In the genomic region with DNA sequence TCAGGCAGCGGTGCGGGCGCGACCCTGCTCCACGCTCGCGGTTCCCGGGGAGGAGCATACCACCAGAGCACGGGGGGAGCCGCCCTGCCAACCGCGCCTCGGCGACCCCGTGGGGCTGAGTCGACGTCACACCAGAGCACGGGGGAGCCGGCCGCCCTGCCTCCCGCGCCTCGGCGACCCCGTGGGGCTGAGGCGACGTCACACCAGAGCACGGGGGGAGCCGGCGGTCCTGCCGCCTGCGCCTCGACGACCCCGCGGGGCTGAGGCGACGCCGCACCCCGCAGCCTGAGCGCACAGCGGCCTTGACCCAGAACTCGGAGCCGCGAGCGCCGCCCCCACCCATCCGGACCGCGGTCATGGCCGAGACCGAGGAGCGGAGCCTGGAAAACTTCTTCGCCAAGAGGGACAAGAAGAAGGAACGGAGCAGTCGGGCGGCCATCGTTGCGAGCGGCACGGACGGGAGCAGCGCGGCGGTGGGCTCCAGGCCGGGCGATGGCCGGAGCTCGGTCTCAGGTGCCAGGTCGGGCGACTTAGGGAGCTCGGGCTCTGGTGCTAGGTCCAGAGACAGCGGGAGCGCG, we compare ENCODE assay signal across 13 mouse cellular contexts. TPM values are rescaled to one million over a fixed set of nuclear protein-coding genes. Genes with fewer than 3 reads are reported as not detected.
A peak's percentile ranks its signal among the peaks of the same experiment; 100 is the strongest.
DNase-seq lines count a peak whose midpoint lies in the region; ATAC-seq and TF ChIP-seq lines count a peak whose summit lies in the region.
"Not testable (repeated sequence)": the region's sequence is repeated elsewhere in the genome, so short reads cannot be mapped to it uniquely, and the experiment has no call there.
"Had no signal": no experiment of that assay in that cellular context is flagged by ENCODE, and none has a peak within 500 bp of the region (broad histone marks: within the 10 kb centered on the region; RNA-seq: fewer than 3 reads in every experiment).

No protein-coding gene starts in this region.

- peaks cover 11% of the 10 kb centered on the region for H3K9me3 ChIP-seq in embryonic facial prominence, embryonic 15.5 days (replicated peaks)
- not testable (repeated sequence) for H3K9me3 ChIP-seq in hindbrain, postnatal 0 days (ENCODE audit: low read length)
- H3K9me3 ChIP-seq in limb, embryonic 13.5 days, result peaks cover 12% of the 10 kb centered on the region
- H3K9me3 ChIP-seq in midbrain, embryonic 10.5 days (replicated peaks), result peaks cover 20% of the 10 kb centered on the region

- H3K27ac ChIP-seq in embryonic facial prominence, embryonic 15.5 days (replicated peaks); heart, adult 2 months; hindbrain, postnatal 0 days; limb, embryonic 13.5 days; midbrain, embryonic 10.5 days (replicated peaks): not testable (repeated sequence)

- TF ChIP-seq EP300 in heart, adult 2 months (IDR thresholded peaks at IDR 0.05; ENCODE audit: insufficient read depth, low read depth, low read length), result not testable (repeated sequence)

- not testable (repeated sequence) for TF ChIP-seq POLR2A in heart, adult 2 months (IDR thresholded peaks at IDR 0.05; ENCODE audit: insufficient read depth, low read depth, low read length)

- not testable (repeated sequence) for H3K36me3 ChIP-seq in embryonic facial prominence, embryonic 15.5 days; heart, adult 2 months (ENCODE audit: control insufficient read depth, insufficient read depth, low read length); hindbrain, postnatal 0 days (ENCODE audit: insufficient read depth, low read length); limb, embryonic 13.5 days; midbrain, embryonic 10.5 days

- DNase-seq in WW6 (ENCODE audit: low read depth, low spot score), result peak; percentile 28
- peak; percentile 5 to 24 for DNase-seq in heart, adult 2 months
- not testable (repeated sequence) for DNase-seq in hindbrain, postnatal 0 days (ENCODE audit: low spot score)
- peak; percentile 10 for DNase-seq in midbrain, embryonic 10.5 days (ENCODE audit: low spot score)
- DNase-seq in right cerebral cortex, postnatal 36 days (ENCODE audit: low spot score in 2 of 2), result peak; percentile 3 to 11
- peak; percentile 40 to 77 for DNase-seq in urinary bladder, postnatal 4 days (ENCODE audit: low spot score in 2 of 2)

- H3K79me2 ChIP-seq in heart, adult 2 months (replicated peaks; ENCODE audit: control insufficient read depth, insufficient read depth, low read length), result not testable (repeated sequence)

- not testable (repeated sequence) for TF ChIP-seq CTCF in heart, adult 2 months (IDR thresholded peaks at IDR 0.05); hindbrain, postnatal 0 days (IDR thresholded peaks at IDR 0.05; ENCODE audit: low read depth)

- H3K9ac ChIP-seq in embryonic facial prominence, embryonic 15.5 days; heart, adult 2 months (ENCODE audit: low read depth, low read length); hindbrain, postnatal 0 days (replicated peaks; ENCODE audit: low read length); limb, embryonic 13.5 days: not testable (repeated sequence)

- not testable (repeated sequence) for H3K27me3 ChIP-seq in embryonic facial prominence, embryonic 15.5 days; heart, adult 2 months (ENCODE audit: control insufficient read depth, insufficient read depth, low read length); hindbrain, postnatal 0 days (ENCODE audit: insufficient read depth, low read length); limb, embryonic 13.5 days; midbrain, embryonic 10.5 days (ENCODE audit: low read depth, poor library complexity, severe bottlenecking)

- peak; percentile 84 for ATAC-seq in embryonic facial prominence, embryonic 15.5 days (ENCODE audit: insufficient number of reproducible peaks, low FRiP score, low TSS enrichment, low read depth)
- peak; percentile 82 for ATAC-seq in hindbrain, postnatal 0 days
- peak; percentile 76 for ATAC-seq in limb, embryonic 13.5 days (ENCODE audit: low FRiP score, low read depth)

- not testable (repeated sequence) for H3K4me3 ChIP-seq in embryonic facial prominence, embryonic 15.5 days (replicated peaks); heart, adult 2 months; hindbrain, postnatal 0 days (ENCODE audit: low read length); limb, embryonic 13.5 days; midbrain, embryonic 10.5 days

- WGBS in embryonic facial prominence, embryonic 15.5 days, result 65% methylated on average over 56 of the region's 75 CpGs
- 57% methylated on average over 58 of the region's 75 CpGs for WGBS in heart, adult 2 months
- 68% methylated on average over 47 of the region's 75 CpGs for WGBS in hindbrain, postnatal 0 days
- 62% methylated on average over 51 of the region's 75 CpGs for WGBS in limb, embryonic 13.5 days
- WGBS in midbrain, embryonic 10.5 days, result 60% methylated on average over 55 of the region's 75 CpGs

- H3K4me2 ChIP-seq in embryonic facial prominence, embryonic 15.5 days (replicated peaks); hindbrain, postnatal 0 days (ENCODE audit: low read depth, low read length); limb, embryonic 13.5 days (replicated peaks): not testable (repeated sequence)

- intact Hi-C loops in heart, adult 2 months (cut with DNase I), result not testable (repeated sequence)

- not testable (repeated sequence) for H3K4me1 ChIP-seq in embryonic facial prominence, embryonic 15.5 days; heart, adult 2 months (ENCODE audit: control insufficient read depth, insufficient read depth, low read length); hindbrain, postnatal 0 days (ENCODE audit: insufficient read depth, low read length); limb, embryonic 13.5 days; midbrain, embryonic 10.5 days

RNA-seq across cellular contexts. Expression of a gene that starts 31.6 kb away (rescaled TPM):
- polyA plus RNA-seq in embryonic facial prominence, embryonic 15.5 days (2015; fragmentation: Nextera tagmentation; extraction: Ambion mirVana), result not detected in 2 replicates
- total RNA-seq in heart, adult 2 months (2021), result not detected
- polyA plus RNA-seq in heart, adult 2 months (2012; rRNA removed), result not detected in 2 replicates
- total RNA-seq in hindbrain, postnatal 0 days (2014; rRNA removed), result 0.14 TPM in 1 of 2 replicates, not detected in the other
- polyA plus RNA-seq in hindbrain, postnatal 0 days (2015; fragmentation: Nextera tagmentation; extraction: Ambion mirVana), result not detected in 2 replicates
- polyA plus RNA-seq in limb, embryonic 13.5 days (2015; fragmentation: Nextera tagmentation; extraction: Ambion mirVana), result not detected in 2 replicates
- polyA plus RNA-seq in midbrain, embryonic 10.5 days (2016; fragmentation: Nextera tagmentation; extraction: Ambion mirVana), result not detected in 2 replicates
- total RNA-seq: liver, adult 2 months; MEL had no signal
- polyA plus RNA-seq: gonadal fat pad, adult 2 months; large intestine, adult 2 months; liver, adult 2 months; spleen, adult 2 months had no signal
